Mouse (Mus musculus) spleen, postnatal 14 days (tissue): ENCODE results near the gene Ccdc162.

Source experiments
- DNase-seq, 2 experiments: peaks; one replicate each; pipeline ENCODE4 v3.0.0; 2021 to 2022; ENCODE audit warnings: low spot score in 2 of 2

Gene Ccdc162

DNA sequence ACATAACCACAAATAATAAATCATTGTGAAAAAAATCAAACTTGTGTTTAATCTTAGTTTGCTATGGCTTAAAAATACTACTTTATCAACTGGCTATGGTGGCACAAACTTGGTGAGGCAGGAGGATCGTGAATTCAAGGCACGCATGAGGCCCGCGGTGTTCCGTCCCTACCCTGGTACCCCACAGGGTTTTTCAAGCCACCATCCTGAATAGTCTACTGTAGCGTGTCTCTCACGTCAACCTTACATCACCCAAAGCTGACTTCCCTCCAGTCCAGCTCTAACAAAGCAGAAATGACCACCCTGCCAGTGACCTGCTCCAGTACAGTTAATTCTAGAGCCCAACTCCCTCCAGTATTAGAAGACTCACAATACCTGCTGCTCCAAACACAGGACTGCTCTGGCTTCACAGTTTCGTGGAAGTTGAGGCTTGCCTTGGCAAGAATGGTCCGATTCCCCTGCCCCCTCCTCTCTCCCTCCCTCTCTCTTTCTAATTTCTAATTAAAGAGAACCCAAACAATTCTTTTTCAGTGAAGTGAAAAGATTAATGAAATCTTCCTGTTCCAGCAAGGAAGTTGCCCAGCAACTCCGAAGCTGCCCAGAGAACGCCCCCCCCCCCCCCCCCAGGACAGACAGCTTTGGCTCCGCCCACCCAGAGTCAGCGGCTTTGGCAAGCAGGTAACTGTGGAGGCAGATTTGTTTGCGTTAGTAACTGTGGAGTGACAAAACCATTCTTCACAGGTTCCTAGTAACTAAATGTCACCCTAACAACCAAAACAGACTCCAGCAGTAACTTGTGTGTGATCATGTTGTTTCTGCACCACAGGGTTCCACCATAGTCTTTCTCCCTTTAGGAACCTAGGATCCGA is at the start of gene Ccdc162:
TSS of gene Ccdc162 (minus strand) at position 606 of the 869 bp plus-strand sequence.
- no peak for DNase-seq

DNA sequence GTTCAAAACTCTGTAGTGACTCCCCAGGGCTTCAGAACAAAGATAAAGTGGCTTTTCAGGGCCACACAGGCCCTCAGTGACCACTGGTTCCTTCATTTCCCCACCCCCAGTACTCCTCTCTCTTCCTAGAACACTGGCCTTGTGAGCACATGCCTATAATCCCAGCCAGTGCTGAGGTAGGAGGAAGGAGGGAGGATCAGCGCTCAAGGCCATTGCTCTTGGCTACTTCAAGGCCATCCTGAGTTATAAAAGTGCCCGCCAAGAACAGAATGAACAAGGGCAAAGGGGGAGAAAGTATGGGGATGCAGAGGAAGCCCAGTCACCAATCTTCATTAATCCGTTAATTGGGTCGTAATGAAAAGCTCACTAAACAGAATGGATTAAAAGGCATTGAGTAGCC is 49.2 kb upstream of the Ccdc162 start:
- DNase-seq = no peak

DNA sequence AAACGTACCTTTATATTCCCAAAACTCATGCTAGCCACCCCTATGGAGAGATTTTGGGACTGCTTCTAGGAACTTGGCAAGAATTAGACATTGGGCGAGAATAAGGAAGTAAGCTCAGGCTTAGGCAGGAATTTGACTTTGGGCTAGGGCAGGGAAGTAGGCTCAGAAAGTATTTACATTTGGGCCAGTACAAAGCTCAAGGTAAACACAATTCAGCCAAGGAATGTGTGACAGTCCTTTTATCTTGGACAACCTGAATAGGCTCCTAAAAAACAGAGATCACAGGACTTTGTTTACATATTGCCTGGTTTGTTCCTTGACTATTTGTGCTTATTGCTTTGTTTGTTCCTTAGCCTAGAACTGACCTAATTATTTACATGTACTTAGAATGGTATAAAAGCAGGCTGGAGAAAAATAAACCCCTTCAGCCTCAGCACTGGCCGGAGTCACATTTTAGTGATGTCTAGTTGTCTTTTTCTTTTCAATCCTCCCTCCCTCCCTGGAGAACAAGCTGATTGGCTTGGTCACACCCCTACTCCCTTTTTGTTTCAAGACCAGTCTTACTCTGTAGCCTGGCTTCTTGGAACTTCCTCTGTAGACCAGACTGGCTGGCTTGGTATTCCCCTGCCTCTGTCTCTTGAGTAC is 47.4 kb upstream of the Ccdc162 start:
- DNase-seq = no peak

DNA sequence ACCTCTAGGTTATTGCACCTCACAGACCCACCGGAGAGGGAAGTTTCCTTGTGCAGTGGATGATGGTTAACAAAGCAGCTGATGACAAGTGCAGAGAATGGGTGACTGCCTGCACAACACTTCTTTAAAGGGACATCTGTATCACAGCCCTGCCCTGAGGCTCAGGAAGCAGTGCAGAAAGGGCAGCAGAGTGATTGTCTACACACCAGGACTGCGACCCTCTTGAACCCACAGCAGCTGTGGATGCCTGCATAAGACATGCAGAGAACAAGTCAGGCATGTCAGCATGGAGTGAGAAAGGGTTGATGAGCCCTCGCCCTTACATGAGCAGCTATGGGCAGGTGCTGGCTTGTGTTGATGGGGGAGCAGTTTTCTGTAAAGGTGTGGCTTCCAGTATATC is 44.4 kb upstream of the Ccdc162 start:
- DNase-seq = no peak

DNA sequence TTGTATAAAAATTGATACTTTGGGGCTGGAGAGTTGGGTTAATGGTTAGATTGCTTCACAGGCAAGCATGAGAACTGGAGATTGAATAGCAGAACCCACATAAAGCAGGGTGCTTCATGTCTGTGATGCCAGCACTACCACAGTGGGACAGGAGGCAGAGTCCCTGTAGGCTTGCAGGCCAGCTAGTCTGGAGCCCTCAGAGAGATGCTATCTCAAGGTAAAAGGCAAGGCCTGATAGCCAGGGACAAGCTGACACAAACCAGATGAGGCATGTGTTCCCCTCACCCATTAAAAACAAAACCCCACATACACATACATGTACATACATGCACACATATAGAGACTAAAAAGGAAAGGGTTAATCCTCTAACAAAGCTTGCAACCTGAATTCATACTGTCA is 41.6 kb upstream of the Ccdc162 start:
- no peak for DNase-seq

DNA sequence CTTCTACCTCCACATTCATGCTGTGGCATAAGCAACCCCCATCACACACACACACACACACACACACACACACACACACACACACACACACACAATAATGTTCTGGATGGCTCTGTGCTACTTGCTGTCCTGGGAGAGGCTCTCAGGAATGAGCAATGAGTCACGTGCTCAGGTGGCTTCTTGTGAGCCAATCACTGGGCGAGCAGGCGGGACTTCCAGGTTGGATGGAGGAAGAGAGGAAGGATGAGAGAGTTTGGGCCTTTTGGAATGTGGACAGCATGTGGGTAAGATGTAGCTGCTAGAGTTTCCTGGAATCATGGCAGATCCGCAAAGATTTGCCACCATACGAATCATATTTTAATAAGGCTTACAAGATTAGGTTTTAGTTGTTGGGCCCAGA is 40.8 kb upstream of the Ccdc162 start:
- DNase-seq = no peak

DNA sequence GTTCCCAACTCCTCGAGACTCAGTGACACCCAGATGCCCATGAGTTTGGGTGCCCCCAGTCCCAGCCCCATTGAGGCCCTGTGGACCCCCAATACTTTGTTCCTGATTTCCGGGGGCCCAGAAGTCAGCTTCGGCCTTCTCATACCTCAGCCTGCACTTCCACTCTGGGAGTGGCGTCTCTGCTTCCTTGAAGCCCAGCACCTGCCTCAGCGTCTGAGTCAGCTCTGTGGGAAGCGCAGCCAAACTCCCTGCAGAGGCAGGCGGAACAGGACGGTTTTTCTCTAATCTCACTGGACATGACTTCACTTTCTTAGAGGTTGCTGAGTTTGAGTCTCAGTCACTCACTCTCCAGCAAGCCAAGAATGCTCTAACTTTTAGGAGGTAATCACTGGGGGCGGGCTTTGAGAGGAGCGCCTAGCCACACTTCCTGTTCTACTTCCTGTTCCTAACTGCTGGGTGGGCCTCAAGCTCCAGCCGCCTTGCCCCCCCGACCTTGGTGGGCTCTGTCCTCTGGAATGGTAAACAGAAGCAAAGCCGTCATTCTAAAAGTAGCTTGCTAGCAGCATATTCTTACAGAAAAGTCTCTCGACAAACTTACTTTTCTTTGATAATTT is 35.5 kb upstream of the Ccdc162 start:
- no peak for DNase-seq

DNA sequence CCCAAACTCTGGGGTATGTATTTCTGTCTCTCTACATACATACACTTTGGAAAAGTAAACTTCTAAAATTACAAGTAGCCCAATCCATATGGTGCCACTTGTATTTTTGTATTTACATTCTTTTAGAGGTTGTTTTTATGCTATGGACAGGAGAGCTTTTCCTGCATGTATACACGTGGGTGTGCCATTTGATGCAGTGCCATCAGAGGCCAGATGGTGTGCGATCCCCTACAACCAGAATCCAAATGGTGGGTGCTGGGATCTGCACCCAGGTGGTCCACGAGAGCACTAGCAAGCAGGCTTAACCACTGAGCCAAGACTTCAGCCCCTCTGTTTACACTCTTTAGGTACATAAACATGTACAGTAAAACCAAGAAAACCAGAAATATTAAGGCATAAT is 32.9 kb upstream of the Ccdc162 start:
- no peak for DNase-seq

DNA sequence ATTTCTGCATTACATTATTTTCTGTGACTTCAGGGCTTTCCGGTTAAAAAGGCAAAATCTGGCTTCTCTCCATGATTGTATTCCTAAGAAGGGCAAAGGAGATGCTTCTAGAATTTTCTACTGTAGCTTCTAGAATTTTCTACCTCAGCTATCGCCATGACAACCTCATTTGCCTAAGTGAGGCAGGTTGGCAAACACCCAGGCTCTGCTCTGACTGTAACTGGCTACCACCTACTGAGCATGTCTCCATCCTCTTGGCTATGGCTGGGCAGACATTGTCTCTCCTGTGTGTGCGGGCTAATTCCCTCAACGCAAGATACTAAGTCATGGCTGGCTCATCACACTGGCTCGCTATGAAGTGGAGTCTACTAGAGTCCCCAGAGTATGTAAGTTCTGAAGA is 30.1 kb upstream of the Ccdc162 start:
- DNase-seq = no peak

DNA sequence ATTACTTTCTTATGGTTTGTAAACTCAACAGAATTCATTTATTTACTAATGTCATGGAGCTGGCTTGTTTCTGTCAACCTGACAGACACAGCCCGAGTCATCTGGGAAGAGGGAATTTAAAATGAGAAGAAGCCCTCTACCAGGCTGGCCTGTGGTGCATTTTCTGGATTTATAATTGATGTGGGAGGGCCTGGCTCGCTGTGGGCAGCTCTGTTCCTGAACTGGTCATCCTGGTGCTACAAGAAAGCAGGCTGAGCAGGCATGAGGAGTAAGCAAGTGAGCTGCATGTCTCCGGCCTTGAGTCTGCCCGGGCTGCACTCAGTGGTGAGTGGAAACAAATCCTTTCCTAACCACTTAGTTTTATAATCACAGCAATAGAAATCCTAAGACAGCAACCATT is 27.6 kb upstream of the Ccdc162 start:
- no peak for DNase-seq

DNA sequence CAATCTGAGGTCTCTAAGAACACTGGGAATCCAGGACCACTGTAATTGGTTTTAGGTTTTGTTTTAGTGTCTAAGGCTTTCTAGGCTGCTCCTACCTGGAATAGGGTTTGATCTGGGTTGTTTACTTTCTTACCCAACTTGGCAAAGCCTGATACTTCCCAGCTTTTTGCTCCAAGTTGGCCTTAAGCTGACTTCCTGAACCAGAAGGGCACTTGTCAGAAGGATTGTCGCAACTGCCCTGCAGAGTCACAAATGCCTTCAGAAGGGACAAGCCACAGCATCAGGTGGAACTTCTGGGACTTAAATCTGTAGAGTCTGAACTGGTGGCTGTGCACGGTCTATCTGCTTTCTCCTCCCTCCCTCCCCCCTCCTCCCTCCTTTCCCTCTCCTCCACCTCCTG is 23.8 kb upstream of the Ccdc162 start:
- DNase-seq = no peak

DNA sequence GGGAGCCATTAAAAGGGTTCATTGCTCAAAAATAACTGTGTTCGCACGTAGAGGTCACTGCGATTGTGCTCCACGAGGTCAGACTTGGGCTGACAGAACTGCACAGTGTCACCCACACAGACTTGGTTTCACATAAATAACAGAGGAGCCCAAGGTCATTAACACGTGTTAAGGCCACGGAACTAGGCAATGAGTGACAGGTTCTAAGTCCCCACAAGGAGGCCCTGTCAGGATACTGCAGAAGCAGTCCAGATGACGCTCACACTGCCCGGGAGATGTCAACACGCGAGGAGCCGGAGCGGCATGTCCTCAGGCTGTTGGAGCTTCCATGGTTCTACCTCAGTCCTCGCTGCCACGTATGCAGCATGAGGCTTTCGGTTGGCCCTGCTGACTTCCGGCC is 20.8 kb upstream of the Ccdc162 start:
- DNase-seq = no peak

DNA sequence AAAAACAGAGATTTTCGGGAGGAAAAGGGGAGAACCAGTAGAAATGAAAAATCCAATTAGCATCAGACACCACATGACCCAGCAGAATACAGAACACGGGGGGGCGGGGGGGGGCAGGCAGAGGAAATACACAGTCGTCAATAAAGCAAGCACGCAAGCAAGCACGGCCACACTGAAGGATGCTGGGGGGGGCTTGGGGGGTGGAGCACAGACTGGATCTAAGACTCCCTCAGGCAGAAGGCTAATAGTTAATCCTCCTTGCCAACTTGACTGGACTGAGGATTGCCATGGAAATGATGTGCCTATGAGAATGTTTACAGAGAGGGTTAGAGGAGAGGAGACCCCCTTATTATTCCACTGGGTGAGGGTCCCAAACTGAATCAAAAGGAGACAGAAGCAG is 19.0 kb upstream of the Ccdc162 start:
- no peak for DNase-seq

DNA sequence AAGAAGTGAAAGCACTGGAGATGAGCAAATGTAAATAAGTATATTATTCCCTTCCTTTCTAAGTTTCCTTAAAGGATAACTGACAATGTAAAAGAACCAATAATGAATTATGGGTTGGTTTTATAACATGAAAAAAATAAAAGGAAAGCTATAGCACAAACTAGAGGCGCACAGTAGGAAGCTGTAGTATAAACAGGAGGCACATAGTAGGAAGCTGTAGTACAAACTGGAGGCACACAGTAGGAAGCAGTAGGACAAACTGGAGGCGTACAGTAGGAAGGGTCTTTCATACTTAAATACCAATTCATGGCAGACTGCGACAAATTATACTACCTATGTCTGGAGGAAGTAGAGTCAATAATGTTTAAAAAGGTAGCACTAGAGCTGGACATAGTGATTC is 16.8 kb upstream of the Ccdc162 start:
- no peak for DNase-seq

DNA sequence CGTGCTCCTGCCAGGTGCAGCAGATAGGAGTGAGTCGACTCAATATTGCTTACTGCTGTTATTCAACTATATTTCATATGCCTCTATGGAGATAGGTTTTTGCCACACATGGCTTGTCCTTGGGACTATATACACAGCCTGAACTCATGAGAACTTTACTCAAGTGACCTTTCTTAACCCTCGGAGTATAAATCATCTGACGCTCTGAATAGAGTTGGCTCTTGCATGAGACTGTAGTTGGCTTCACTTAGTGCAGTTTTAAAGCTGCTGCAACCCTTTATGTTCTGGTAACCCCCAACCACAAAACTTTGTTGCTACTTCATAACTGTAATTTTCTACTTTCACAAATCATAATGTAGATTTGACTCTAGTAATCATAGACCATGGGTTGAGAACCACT is 15.5 kb upstream of the Ccdc162 start:
- DNase-seq = no peak

DNA sequence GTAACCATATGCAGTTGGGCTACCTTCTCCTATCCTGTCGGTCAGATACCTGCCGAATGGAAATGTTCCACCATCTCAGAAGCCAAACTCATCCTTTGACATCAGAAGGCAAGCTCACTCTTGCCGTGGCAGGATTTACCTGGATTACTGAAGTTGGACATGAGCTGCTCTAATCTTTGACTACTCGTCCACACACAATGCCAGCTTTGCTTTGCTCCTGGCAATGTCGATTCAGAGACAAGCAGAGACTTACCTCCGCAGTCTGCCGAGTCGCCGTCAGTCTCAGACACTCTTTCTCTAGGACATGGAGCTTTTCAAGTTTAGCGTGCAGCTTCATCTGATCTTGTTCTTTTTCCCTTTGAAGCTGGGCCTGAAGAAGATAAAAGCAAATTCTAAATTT is 14.3 kb upstream of the Ccdc162 start:
- no peak for DNase-seq

DNA sequence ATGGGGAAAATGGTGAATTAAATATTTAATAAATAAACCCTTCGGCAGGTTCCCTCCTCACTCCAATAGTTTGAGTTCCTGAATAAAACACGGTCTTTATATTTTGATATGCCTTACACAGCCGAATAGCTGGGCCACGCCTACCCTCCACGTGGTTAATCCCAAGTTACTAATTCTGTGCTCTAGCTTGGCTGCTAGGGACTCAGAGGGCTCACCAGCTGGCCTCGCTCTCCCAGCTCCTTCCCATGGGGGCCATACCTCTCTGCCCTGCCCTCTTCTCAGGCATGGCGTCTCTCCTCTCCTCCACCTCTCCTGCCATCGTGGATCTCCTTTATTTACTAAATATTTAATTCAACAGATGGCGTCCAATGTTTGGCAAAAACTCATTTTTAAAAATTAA is 9.8 kb upstream of the Ccdc162 start:
- no peak for DNase-seq

DNA sequence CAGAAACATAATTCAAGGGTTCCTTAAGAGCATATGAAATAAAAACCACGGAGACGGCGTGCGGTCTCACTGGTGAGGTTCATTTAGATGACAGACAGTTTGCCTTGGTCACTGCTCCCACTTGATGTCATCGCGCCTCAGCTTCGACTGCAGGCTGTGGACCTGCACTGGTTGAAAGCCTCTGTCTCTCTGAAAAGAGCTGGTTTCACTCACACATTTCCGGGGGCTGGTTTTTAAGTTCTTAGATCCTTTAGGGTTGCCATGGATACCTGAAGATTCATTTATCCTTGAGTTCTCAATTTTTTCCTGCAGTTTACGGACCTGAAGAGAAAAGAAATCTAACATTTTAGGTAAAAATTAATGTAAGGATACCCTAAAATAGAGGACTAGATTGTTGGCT is 3.2 kb upstream of the Ccdc162 start:
- DNase-seq = no peak

DNA sequence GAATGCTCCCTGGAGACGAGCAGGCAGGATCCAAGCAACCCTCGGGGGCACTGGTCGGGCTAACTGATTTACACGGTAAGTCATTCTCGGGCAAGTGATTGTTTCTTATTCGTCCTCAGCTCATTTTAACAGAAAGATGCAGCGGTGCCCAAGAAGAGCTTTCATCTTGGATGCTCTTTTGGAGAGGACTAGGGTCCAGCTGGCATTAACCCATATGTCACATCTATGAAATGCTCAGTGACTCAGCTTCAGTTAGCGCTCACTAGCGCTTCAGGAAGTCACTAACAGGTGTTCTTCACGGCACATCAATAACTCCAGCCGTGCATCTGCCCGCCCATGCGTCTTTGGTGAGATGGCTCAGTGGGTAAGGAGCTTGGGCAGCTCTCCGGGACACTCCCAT is 877 bp downstream of the Ccdc162 start:
- DNase-seq = no peak

DNA sequence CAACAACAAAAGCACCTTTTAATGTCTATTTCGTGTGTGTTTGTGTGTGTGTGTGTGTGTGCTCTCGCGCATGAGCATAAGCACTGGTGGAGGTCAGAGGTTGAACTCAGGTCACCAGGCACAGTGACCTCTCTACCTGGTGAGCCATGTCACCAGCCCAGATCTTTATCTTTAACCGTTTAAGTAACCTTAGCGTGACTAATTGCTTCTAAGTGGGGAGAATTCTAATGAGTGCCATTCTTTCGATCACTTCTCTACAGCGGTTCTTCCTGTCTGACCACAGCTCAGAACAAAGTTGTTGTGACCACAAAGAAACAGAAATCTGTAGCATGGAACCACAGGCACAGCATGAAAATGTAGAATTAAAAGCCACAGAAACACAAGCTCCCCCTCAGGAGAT is 5.0 kb downstream of the Ccdc162 start:
- DNase-seq = no peak

DNA sequence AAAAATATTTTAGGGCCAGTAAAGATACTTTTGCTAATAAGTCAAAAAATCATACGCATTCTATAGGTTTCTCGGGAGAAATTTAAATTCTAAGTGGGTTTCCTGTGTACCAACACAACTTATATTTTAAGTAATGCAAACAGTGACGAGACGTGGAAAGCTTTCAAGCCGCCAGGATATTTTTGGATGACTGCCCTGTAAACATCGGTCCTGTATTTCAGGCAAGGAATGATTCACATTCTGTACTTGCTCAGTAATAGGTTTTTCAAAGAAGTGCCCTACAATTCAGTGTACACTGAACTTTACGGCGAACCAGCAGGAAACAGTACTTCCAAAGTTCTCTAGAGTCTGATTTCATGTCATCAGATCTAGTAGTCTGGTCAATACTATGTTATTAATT is 5.7 kb downstream of the Ccdc162 start:
- no peak for DNase-seq

DNA sequence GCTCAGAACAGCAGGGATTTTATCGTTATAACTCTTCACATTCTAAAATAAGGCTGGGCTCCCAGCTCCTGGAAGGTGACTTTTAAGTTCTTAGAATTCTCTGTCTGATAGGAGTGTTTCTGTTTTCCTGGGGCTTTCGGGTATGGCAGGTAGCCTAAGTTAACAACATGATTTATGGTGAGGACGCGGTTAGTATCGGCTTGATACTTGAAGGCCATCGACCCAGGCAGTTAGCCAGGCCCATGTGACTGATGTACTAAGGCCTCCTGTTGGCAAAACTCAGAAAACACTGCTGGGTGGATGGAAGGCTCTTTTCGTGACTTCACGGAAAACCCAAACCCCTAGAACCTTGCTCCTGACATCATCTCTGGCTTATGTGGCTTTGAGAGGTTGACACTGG is 7.1 kb downstream of the Ccdc162 start:
- DNase-seq = no peak

DNA sequence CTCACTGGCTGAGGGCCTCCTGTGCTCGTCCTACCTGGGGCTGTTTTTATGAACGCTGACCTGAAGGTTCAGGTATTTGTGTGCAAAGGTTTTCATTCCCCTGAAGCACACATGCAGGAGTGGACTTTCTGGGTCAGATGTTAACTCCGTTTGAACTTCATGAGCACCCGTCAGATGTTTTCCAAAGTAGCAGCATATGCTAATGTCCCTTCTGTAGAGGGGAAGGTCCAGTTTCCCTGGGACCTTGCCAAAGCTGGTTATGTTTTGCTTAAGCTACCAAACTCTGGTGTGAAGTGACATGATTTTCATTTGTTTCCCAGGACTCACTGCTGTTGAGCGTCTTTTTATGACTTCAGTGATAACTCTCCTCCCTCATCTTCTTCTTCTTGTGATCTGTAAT is 16.8 kb downstream of the Ccdc162 start:
- DNase-seq = no peak
